26 mouse cellular contexts compared by ENCODE assay signal in genomic region chr2:154757691-154758090, GRCm38 (mm10). TPM values are rescaled to one million over a fixed set of nuclear protein-coding genes. Genes with fewer than 3 reads are reported as not detected.
"Had no signal": no experiment of that assay in that cellular context is flagged by ENCODE, and none has a peak within 500 bp of the region (broad histone marks: within the 10 kb centered on the region; RNA-seq: fewer than 3 reads in every experiment).

No protein-coding gene starts in this region.

- H3K4me2 ChIP-seq: lung, embryonic 14.5 days; midbrain, embryonic 12.5 days; neural tube, embryonic 13.5 days; neural tube, embryonic 15.5 days; stomach, embryonic 15.5 days had no signal

- H3K4me1 ChIP-seq: midbrain, embryonic 10.5 days; midbrain, embryonic 12.5 days; neural tube, embryonic 13.5 days; neural tube, embryonic 15.5 days; stomach, embryonic 15.5 days had no signal

- DNase-seq: lung, adult 18-20 months; lung, embryonic 14.5 days; lung, postnatal 10 days; lung, postnatal 4 days; midbrain, embryonic 14.5 days; retina, postnatal 1 day; right cerebral cortex, adult 18-20 months; right cerebral cortex, postnatal 25 days; right cerebral cortex, postnatal 4 days; thymus, adult 2 months; thymus, postnatal 36 days had no signal

- H3K9ac ChIP-seq: lung, embryonic 14.5 days; midbrain, embryonic 12.5 days; neural tube, embryonic 13.5 days; neural tube, embryonic 15.5 days; stomach, embryonic 15.5 days had no signal

- H3K27ac ChIP-seq: midbrain, embryonic 10.5 days; midbrain, embryonic 12.5 days; neural tube, embryonic 13.5 days; neural tube, embryonic 15.5 days; stomach, embryonic 15.5 days; stomach, postnatal 0 days had no signal

- H3K4me3 ChIP-seq: midbrain, embryonic 10.5 days; midbrain, embryonic 12.5 days; myocyte; neural tube, embryonic 13.5 days; neural tube, embryonic 15.5 days; stomach, embryonic 15.5 days had no signal

- H3K9me3 ChIP-seq: midbrain, embryonic 10.5 days; midbrain, embryonic 12.5 days; neural tube, embryonic 13.5 days; neural tube, embryonic 15.5 days; stomach, embryonic 15.5 days had no signal

- H3K27me3 ChIP-seq: midbrain, embryonic 12.5 days; neural tube, embryonic 13.5 days; neural tube, embryonic 15.5 days; stomach, embryonic 15.5 days had no signal

- H3K36me3 ChIP-seq: midbrain, embryonic 10.5 days; midbrain, embryonic 12.5 days; neural tube, embryonic 13.5 days; neural tube, embryonic 15.5 days; stomach, embryonic 15.5 days had no signal

RNA-seq across cellular contexts. Expression of gene Gm14214, which starts 12.1 kb away (rescaled TPM):
- total RNA-seq: megakaryocyte, adult 5-6 weeks; megakaryocyte-erythroid progenitor cell, adult 5-6 weeks had no signal
- polyA plus RNA-seq: liver, embryonic 16.5 days; lung, embryonic 14.5 days; lung, embryonic 16.5 days; midbrain, embryonic 10.5 days; midbrain, embryonic 12.5 days; midbrain, embryonic 14.5 days; midbrain, embryonic 16.5 days; myocyte; neural tube, embryonic 11.5 days; neural tube, embryonic 13.5 days; neural tube, embryonic 15.5 days; small intestine, adult 2 months; stomach, embryonic 15.5 days; stomach, postnatal 0 days; testis, adult 2 months; thymus, adult 2 months had no signal

RNA-seq across cellular contexts. Expression of gene a, which starts 33.5 kb away (rescaled TPM):
- total RNA-seq: megakaryocyte, adult 5-6 weeks; megakaryocyte-erythroid progenitor cell, adult 5-6 weeks had no signal
- polyA plus RNA-seq: liver, embryonic 16.5 days; lung, embryonic 14.5 days; lung, embryonic 16.5 days; myocyte; neural tube, embryonic 13.5 days had no signal
